Mouse (Mus musculus) heart, embryonic 14.5 days (tissue): Measurements from ENCODE around the gene Qrich2. TPM values are rescaled to one million over a fixed set of nuclear protein-coding genes. Genes with fewer than 3 reads are reported as not detected.
A peak's percentile ranks its signal among the peaks of the same experiment; 100 is the strongest.

Experiments used
- ATAC-seq: fragments of 200-750 bp; cut with Nextera tagmentation; 2 replicates; pipeline ENCODE4 v1.8.0; 2017; ENCODE audit warnings: low read depth, moderate TSS enrichment; ENCODE audit not compliant: insufficient number of reproducible peaks, insufficient read depth, low FRiP score
- H3K27ac ChIP-seq, 2 experiments: fragments of 200-500 bp in 1 of 2; fragments of 300-500 bp in 1 of 2; sonication (generic) in 1 of 2; replicated peaks in 1 of 2; 2 replicates each; pipeline ENCODE4 v1.5.1; 2012 to 2014; ENCODE audit warnings: low read depth in 2 of 2, low read length in 2 of 2, control low read depth in 1 of 2, mild to moderate bottlenecking in 1 of 2, mixed read lengths in 1 of 2; ENCODE audit not compliant: control insufficient read depth in 1 of 2, insufficient read depth in 1 of 2
- H3K27me3 ChIP-seq: fragments of 300-500 bp; sonication (generic); 2 replicates; pipeline ENCODE4 v1.6.1; 2014; ENCODE audit warnings: mild to moderate bottlenecking, low read length, control low read depth; ENCODE audit not compliant: control insufficient read depth, insufficient read depth
- H3K36me3 ChIP-seq: fragments of 300-500 bp; sonication (generic); 2 replicates; pipeline ENCODE4 v1.6.1; 2014; ENCODE audit warnings: mild to moderate bottlenecking, control low read depth, low read length, mixed read lengths; ENCODE audit not compliant: control insufficient read depth, insufficient read depth
- H3K4me1 ChIP-seq, 2 experiments: fragments of 200-500 bp in 1 of 2; fragments of 300-500 bp in 1 of 2; sonication (generic) in 1 of 2; 2 replicates each; pipeline ENCODE4 v1.6.1; 2012 to 2014; ENCODE audit warnings: low read length in 2 of 2, control low read depth in 1 of 2, mixed read lengths in 1 of 2; ENCODE audit not compliant: control insufficient read depth in 2 of 2, insufficient read depth in 2 of 2
- H3K4me2 ChIP-seq: fragments of 300-500 bp; sonication (generic); 2 replicates; pipeline ENCODE4 v1.6.1; 2014; ENCODE audit warnings: mild to moderate bottlenecking, low read length
- H3K4me3 ChIP-seq, 2 experiments: fragments of 200-500 bp in 1 of 2; fragments of 300-500 bp in 1 of 2; sonication (generic) in 1 of 2; 2 replicates each; pipeline ENCODE4 v1.5.1; 2012 to 2014; ENCODE audit warnings: low read length in 2 of 2, mild to moderate bottlenecking in 2 of 2, control low read depth in 1 of 2, low read depth in 1 of 2, moderate library complexity in 1 of 2; ENCODE audit not compliant: control insufficient read depth in 1 of 2, insufficient read depth in 1 of 2
- H3K9ac ChIP-seq: fragments of 300-500 bp; sonication (generic); 2 replicates; pipeline ENCODE4 v1.6.1; 2014; ENCODE audit warnings: mild to moderate bottlenecking, low read length
- H3K9me3 ChIP-seq: fragments of 300-500 bp; sonication (generic); 2 replicates; pipeline ENCODE4 v1.6.1; 2016; ENCODE audit warnings: low read length, control low read depth; ENCODE audit not compliant: control insufficient read depth
- WGBS: fragments of 180-500 bp; shearing (Covaris S2); extraction: QIAGEN DNeasy Blood & Tissue Kit; methylation state at CpG from one replicate; pipeline ENCODE4 v1.1.7; 2014; 5-methylcytosine and 5-hydroxymethylcytosine counted together
- polyA plus RNA-seq: library from polyadenylated mRNA; unstranded; fragments of >200 nt; fragmentation: Nextera tagmentation; extraction: Ambion mirVana; gene quantifications from 2 replicates; pipeline ENCODE4 v1.2.1, GENCODE M21; 2014

Gene Qrich2
- polyA plus RNA-seq, 1 experiment from 2014 or later, result not detected

DNA sequence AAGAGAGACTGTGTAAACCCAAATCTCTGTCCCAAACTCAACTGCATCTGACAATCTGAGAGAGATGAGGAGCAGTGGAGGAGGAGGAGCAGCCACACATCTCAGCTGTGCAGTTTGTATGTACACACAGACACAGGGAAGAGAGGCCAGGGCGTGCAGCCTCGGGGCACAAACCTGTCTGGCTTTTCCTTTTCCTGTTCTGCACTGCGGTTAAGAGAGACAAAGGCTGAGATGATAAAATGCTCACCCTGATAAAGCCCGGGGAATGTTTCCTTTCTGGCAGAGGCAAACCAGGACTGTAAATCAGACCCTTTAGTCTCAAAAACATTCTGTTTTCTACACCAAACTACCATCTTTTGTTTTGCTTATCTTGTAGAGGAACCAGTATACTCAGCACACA lies 65.5 kb downstream of the Qrich2 start:
- Histone ChIP-seq H3K4me3 (no peak overlapping the region), H3K27me3 (no peaks in the 10 kb centered on the region), H3K9me3 (no peaks in the 10 kb centered on the region), H3K9ac (no peak overlapping the region; the same call in 1 of the 2 replicates), H3K4me1 (peaks cover 0 to 5% of the 10 kb centered on the region in 2 experiments; a peak in 2 of 4 replicates), H3K4me2 (no peak overlapping the region), H3K36me3 (peaks cover 7% of the 10 kb centered on the region), H3K27ac (peak overlapping the region; percentile 16 to 43; a peak in 2 of 4 replicates)
- WGBS, result 9% methylated on average over 4 of the region's 4 CpGs
- no peak for ATAC-seq

GRCm38 (mm10) chr11:116398348-116398677 lies 67.7 kb downstream of the Qrich2 start:
- H3K4me2 ChIP-seq, result no peak overlapping the region
- ATAC-seq, result no peak
- no peak overlapping the region for H3K4me3 ChIP-seq
- no peak overlapping the region for H3K9ac ChIP-seq
- H3K4me1 ChIP-seq, result peaks cover 0 to 5% of the 10 kb centered on the region in 2 experiments; a peak in 2 of 4 replicates
- WGBS, result 81% methylated on average over 11 of the region's 11 CpGs
- H3K36me3 ChIP-seq, result peaks cover 3% of the 10 kb centered on the region; the same call in 1 of the 2 replicates
- H3K9me3 ChIP-seq, result no peaks in the 10 kb centered on the region
- no peak overlapping the region for H3K27ac ChIP-seq
- H3K27me3 ChIP-seq, result no peaks in the 10 kb centered on the region

DNA sequence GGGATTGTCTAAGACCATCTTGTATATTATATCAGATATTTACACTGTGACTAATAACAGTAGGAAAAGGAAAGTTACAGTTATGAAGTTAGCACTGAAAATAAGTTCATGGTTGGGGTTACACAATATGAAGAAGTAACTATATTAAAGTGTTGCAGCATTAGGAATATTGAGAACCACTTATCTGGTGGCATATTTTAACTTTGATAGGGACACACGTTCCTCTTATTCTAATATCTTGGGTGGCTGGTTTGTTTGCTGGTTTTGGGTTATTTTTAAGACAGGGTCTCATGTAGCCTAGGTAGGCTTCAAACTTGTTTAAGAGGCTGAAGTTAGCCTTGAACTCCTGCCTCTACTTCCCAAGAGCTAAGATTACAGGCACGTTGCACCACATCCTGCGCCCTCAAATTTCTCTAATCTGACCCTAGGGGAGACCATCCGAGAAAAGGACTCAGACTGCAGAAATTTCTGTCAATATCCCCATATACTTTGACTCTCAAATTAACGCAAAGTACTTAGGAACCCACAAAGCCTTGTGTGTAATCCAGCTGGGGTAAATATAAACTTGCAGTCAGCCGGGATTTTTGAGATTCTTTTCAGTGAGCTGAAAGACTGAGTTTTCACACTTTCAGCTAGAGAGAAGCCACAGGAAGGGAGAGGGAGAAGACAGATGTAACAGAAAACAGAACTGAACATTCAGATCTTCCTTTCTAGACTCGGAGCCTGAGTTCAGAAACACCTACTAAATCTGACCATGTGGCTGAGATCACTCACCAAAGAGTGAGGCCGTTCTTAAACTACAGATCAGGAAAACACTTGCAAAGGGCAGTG lies 68.3 kb downstream of the Qrich2 start:
- whole genome bisulfite sequencing, result 49% methylated on average over 8 of the region's 8 CpGs
- no peak overlapping the region for H3K27ac ChIP-seq
- H3K4me1 ChIP-seq, result peaks cover 0 to 5% of the 10 kb centered on the region in 2 experiments; a peak in 2 of 4 replicates
- H3K27me3 ChIP-seq, result no peaks in the 10 kb centered on the region
- H3K4me3 ChIP-seq, result no peak overlapping the region
- no peak for ATAC-seq
- no peak overlapping the region for H3K9ac ChIP-seq
- no peak overlapping the region for H3K4me2 ChIP-seq
- H3K36me3 ChIP-seq, result no peaks in the 10 kb centered on the region
- H3K9me3 ChIP-seq, result no peaks in the 10 kb centered on the region

DNA sequence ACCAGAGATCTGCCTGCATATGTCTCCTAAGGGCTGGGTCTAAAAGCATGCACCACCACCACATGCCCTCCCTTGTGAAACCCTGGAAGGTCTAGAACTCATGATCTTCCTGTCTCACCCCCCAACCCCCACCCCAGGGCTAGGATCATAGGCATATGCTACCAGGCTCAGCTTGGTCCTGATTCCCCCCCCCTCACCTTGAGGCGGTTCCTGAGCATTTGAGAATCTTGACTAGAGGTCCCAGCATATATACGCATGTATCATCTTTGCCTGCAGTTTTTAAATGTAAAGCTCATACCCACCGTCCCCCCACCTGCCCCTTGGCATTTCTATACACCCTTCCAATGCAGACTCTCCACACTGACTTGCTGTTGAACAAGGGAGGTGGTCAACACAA lies 69.1 kb downstream of the Qrich2 start:
- H3K27ac ChIP-seq, result no peak overlapping the region
- ATAC-seq, result no peak
- H3K4me2 ChIP-seq, result no peak overlapping the region
- WGBS, result 96% methylated on average over 3 of the region's 3 CpGs
- H3K9ac ChIP-seq, result no peak overlapping the region
- H3K36me3 ChIP-seq, result no peaks in the 10 kb centered on the region
- no peaks in the 10 kb centered on the region for H3K9me3 ChIP-seq
- no peaks in the 10 kb centered on the region for H3K27me3 ChIP-seq
- peaks cover 0 to 5% of the 10 kb centered on the region in 2 experiments; a peak in 2 of 4 replicates for H3K4me1 ChIP-seq
- no peak overlapping the region for H3K4me3 ChIP-seq

GRCm38 (mm10) chr11:116396276-116396933 lies 69.6 kb downstream of the Qrich2 start:
- no peaks in the 10 kb centered on the region for H3K36me3 ChIP-seq
- no peak overlapping the region for H3K4me3 ChIP-seq
- no peaks in the 10 kb centered on the region for H3K27me3 ChIP-seq
- H3K4me2 ChIP-seq, result no peak overlapping the region
- peaks cover 0 to 5% of the 10 kb centered on the region in 2 experiments; a peak in 2 of 4 replicates for H3K4me1 ChIP-seq
- no peak overlapping the region for H3K27ac ChIP-seq
- ATAC-seq, result no peak
- 85% methylated on average over 11 of the region's 11 CpGs for WGBS
- no peak overlapping the region for H3K9ac ChIP-seq
- no peaks in the 10 kb centered on the region for H3K9me3 ChIP-seq

DNA sequence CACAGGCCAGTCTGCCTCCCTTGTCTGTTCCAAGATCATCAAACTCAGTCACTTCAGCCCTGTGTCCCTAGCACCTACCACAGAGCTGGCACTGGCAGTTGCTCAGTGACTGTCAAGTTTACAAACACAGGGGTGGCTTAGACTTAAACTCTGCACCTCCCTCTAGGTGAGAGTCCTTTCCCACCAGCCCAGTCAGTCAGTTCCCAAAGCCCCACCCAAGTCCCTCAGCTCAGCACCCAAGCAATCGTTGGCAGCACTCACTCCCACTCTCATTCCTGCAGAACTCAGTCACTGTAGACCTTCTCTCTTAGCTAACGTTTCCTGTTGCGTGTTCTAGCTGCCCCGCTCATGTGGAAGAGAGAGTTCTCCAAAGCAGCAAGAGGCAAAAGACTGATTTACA lies 71.3 kb downstream of the Qrich2 start:
- Histone ChIP-seq H3K9me3 (no peaks in the 10 kb centered on the region), H3K27ac (no peak overlapping the region), H3K4me3 (no peak overlapping the region), H3K27me3 (no peaks in the 10 kb centered on the region), H3K4me1 (no peaks in the 10 kb centered on the region; a peak in 1 of 4 replicates), H3K36me3 (no peaks in the 10 kb centered on the region), H3K4me2 (no peak overlapping the region), H3K9ac (no peak overlapping the region)
- WGBS, result 75% methylated on average over 4 of the region's 4 CpGs
- ATAC-seq, result no peak
